Mouse (Mus musculus) kidney, postnatal 4 days (tissue): ENCODE results near the gene Adprm.
A peak's percentile ranks its signal among the peaks of the same experiment; 100 is the strongest.

Experiments used
- DNase-seq, 2 experiments: peaks; one replicate each; pipeline ENCODE4 v3.0.0; 2021; ENCODE audit warnings: mixed read lengths in 2 of 2

Gene Adprm

GRCm38 (mm10) chr11:67076781-67077180 lies 24.4 kb upstream of the Adprm start:
- no peak for DNase-seq

- no peak for DNase-seq
These were observed 22.6 kb upstream of the Adprm start for GRCm38 (mm10) chr11:67075036-67075435.

- DNase-seq = no peak
These were observed 20.3 kb upstream of the Adprm start for GRCm38 (mm10) chr11:67072615-67073130.

GRCm38 (mm10) chr11:67067741-67068140 lies 15.3 kb upstream of the Adprm start:
- DNase-seq = no peak

- DNase-seq = no peak
These were observed 10.3 kb upstream of the Adprm start for GRCm38 (mm10) chr11:67062726-67063125.

GRCm38 (mm10) chr11:67061311-67061710 lies 8.9 kb upstream of the Adprm start:
- no peak for DNase-seq

GRCm38 (mm10) chr11:67054754-67055365 lies 2.5 kb upstream of the Adprm start:
- DNase-seq = no peak

- peak in 1 of 2 experiments; percentile 22 for DNase-seq
These were observed 596 bp downstream of the Adprm start for GRCm38 (mm10) chr11:67051676-67052320.

- no peak for DNase-seq
These were observed 3.1 kb downstream of the Adprm start for GRCm38 (mm10) chr11:67049256-67049655.

- DNase-seq = no peak
These were observed 3.9 kb downstream of the Adprm start for GRCm38 (mm10) chr11:67048496-67048895.

GRCm38 (mm10) chr11:67047199-67047598 lies 5.2 kb downstream of the Adprm start:
- DNase-seq = no peak

GRCm38 (mm10) chr11:67044959-67045358 lies 7.4 kb downstream of the Adprm start:
- no peak for DNase-seq

- no peak for DNase-seq
These were observed 9.4 kb downstream of the Adprm start for GRCm38 (mm10) chr11:67043007-67043406.

- DNase-seq = no peak
These were observed 11.9 kb downstream of the Adprm start for GRCm38 (mm10) chr11:67040483-67040882.

- no peak for DNase-seq
These were observed 12.6 kb downstream of the Adprm start for GRCm38 (mm10) chr11:67039799-67040198.

- no peak for DNase-seq
These were observed 15.5 kb downstream of the Adprm start for GRCm38 (mm10) chr11:67036892-67037291.

- no peak for DNase-seq
These were observed 16.2 kb downstream of the Adprm start for GRCm38 (mm10) chr11:67036229-67036628.

GRCm38 (mm10) chr11:67034775-67035485 lies 17.5 kb downstream of the Adprm start:
- DNase-seq = no peak

GRCm38 (mm10) chr11:67031603-67031915 lies 20.8 kb downstream of the Adprm start:
- no peak for DNase-seq

- DNase-seq = peak in 1 of 2 experiments; percentile 32
These were observed 21.3 kb downstream of the Adprm start for GRCm38 (mm10) chr11:67030904-67031602.

GRCm38 (mm10) chr11:67024867-67025477 lies 27.4 kb downstream of the Adprm start, which contains the start of gene Tmem220:
TSS of gene Tmem220 (plus strand) at chr11:67025154.
- DNase-seq = peak; percentile 96 to 98

GRCm38 (mm10) chr11:67023802-67024340 lies 28.5 kb downstream of the Adprm start:
- no peak for DNase-seq
